Mouse (Mus musculus) ES-Bruce4 (cell line): Measurements from ENCODE around the gene Hdac5. TPM values are rescaled to one million over a fixed set of nuclear protein-coding genes. Genes with fewer than 3 reads are reported as not detected.

Source experiments
- H3K27ac ChIP-seq: 2 replicates; pipeline ENCODE4 v1.5.1; 2012; ENCODE audit warnings: low read length, inconsistent platforms; ENCODE audit not compliant: insufficient read depth
- H3K27me3 ChIP-seq: 2 replicates; pipeline ENCODE4 v1.6.1; 2012; ENCODE audit warnings: mild to moderate bottlenecking, low read length, inconsistent platforms; ENCODE audit not compliant: control insufficient read depth, poor library complexity, insufficient read depth, severe bottlenecking
- H3K36me3 ChIP-seq: 2 replicates; pipeline ENCODE4 v1.6.1; 2012; ENCODE audit warnings: inconsistent platforms, mild to moderate bottlenecking, low read length, moderate library complexity; ENCODE audit not compliant: control insufficient read depth, poor library complexity, insufficient read depth, severe bottlenecking
- H3K4me1 ChIP-seq: one replicate; pipeline ENCODE4 v1.8.1; 2011; ENCODE audit warnings: low read length; ENCODE audit not compliant: control insufficient read depth, insufficient read depth
- H3K4me3 ChIP-seq: 2 replicates; pipeline ENCODE4 v1.5.1; 2011; ENCODE audit warnings: low read depth, mild to moderate bottlenecking, low read length
- H3K9ac ChIP-seq: 2 replicates; pipeline ENCODE4 v1.6.1; 2012; ENCODE audit warnings: low read depth, mild to moderate bottlenecking, inconsistent platforms; ENCODE audit not compliant: poor library complexity, severe bottlenecking
- H3K9me3 ChIP-seq: replicated peaks from 2 replicates; pipeline ENCODE4 v1.6.1; 2012; ENCODE audit warnings: mild to moderate bottlenecking, low read length, inconsistent platforms; ENCODE audit not compliant: control insufficient read depth, poor library complexity, insufficient read depth, severe bottlenecking
- CTCF ChIP-seq: IDR thresholded peaks from one replicate; pipeline ENCODE4 v1.8.1; 2011; ENCODE audit warnings: low read depth, low read length
- EP300 ChIP-seq: IDR thresholded peaks from 2 replicates; pipeline ENCODE4 v1.6.1; 2011; ENCODE audit warnings: low read depth, low read length; ENCODE audit not compliant: insufficient read depth
- POLR2A ChIP-seq: IDR thresholded peaks from one replicate; pipeline ENCODE4 v1.8.1; 2011; ENCODE audit warnings: low read length; ENCODE audit not compliant: insufficient read depth
- polyA plus RNA-seq: library from polyadenylated mRNA; stranded (reverse); fragments of >200 nt; gene quantifications from 2 replicates; pipeline ENCODE4 v1.2.4, GENCODE M21; 2011; ENCODE audit warnings: low read depth; ENCODE audit not compliant: missing spikeins, insufficient read depth, insufficient read length

Gene Hdac5
- polyA plus RNA-seq, 1 experiment, result 41.2 TPM

DNA sequence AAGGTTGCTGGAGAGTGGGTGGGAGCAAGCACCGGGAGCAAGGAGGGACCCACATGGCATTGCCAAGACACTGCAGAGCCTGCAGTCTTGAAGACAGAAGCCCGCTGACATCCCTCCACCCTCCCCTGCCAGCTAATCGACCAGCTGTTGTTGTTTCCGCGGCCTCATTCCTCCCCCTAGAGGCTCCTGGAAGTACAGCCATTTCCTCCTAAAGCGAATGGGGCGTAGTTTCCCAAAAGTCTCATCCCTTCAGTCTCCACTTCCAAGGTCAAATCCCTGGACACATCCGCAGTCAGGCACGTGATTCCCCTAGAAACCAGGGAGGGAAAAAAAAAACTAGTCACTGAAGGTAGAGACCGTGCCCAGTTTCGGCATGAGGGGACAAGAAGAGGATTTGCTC, 37.5 kb upstream of the Hdac5 start:
- H3K4me3 ChIP-seq, result no peak overlapping the region
- no peaks in the 10 kb centered on the region for H3K27me3 ChIP-seq
- H3K27ac ChIP-seq, result peak overlapping the region; percentile 33
- no peak overlapping the region for H3K9ac ChIP-seq
- peaks cover 11% of the 10 kb centered on the region for H3K36me3 ChIP-seq
- TF ChIP-seq POLR2A (no peak), EP300 (0 out of 2 replicates have a peak, but pooled peaks have one; percentile 39), CTCF (peak; percentile 59)
- H3K9me3 ChIP-seq, result no peaks in the 10 kb centered on the region
- H3K4me1 ChIP-seq, result peaks cover 10% of the 10 kb centered on the region

DNA sequence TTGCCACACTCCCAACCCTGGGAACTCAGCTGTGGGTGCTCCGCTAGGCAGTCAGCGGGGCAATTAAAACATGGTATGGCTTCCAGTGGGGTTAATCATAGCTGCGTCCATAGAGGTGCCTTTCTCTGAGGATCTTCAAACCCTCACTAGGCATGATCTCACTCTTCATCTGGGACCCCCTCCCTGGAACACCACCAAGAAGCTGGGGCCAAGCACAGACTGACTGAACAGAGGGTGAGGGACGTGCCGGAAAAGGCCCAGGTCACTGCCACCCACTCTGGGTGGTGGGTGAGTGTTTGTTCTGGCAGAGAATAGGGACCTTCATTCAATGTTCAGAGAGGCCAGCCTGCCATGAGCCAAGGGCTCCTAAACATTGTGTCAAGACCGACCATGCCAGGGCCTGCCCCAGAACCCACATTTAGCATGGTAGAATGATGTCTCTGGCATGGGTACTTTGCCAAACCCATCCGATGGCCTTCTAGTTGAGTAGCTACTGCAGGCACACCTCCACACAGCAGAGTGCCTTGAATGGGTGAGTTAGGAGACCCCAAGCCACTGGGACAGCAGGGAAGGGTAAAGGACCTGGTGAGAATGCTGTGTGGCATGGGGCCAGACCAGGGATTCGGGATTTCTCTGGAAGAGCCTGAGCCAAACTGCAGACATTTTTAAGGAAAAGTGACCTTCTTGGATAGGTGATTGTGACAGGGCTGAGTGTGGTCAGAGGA, 36.8 kb upstream of the Hdac5 start:
- Histone ChIP-seq H3K36me3 (peaks cover 17% of the 10 kb centered on the region), H3K27me3 (no peaks in the 10 kb centered on the region), H3K4me1 (peaks cover 10% of the 10 kb centered on the region), H3K9me3 (no peaks in the 10 kb centered on the region), H3K27ac (peak overlapping the region; percentile 21), H3K4me3 (no peak overlapping the region), H3K9ac (no peak overlapping the region)
- no peak for TF ChIP-seq CTCF
- no peak for TF ChIP-seq EP300
- TF ChIP-seq POLR2A, result no peak

- H3K9ac ChIP-seq, result no peak overlapping the region
- H3K27me3 ChIP-seq, result no peaks in the 10 kb centered on the region
- TF ChIP-seq POLR2A, result no peak
- no peak for TF ChIP-seq EP300
- no peak for TF ChIP-seq CTCF
These were observed 35.9 kb upstream of the Hdac5 start for GRCm38 (mm10) chr11:102265816-102266215.

DNA sequence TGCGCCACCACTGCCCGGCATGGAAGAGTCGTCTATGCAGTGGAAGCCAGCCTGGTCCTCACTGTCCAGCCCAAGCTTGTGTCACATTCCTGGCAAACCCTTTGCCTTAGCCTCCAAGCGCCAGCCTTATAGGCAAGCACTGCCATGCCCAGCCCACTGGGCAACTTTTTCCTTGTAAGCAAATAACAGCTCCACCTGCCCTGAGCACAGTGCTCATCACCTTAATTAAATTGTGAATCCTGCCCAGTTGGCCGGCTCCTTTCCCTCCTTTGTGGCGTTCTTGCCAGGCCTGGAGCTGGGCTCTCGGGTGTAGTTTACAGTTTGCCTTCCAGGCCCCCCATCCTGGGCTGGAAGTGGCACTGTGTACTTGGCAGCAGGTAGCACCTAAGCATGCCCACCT, 33.2 kb upstream of the Hdac5 start:
- Histone ChIP-seq H3K27me3 (no peaks in the 10 kb centered on the region), H3K4me1 (peaks cover 10% of the 10 kb centered on the region), H3K9me3 (no peaks in the 10 kb centered on the region), H3K4me3 (no peak overlapping the region), H3K9ac (no peak overlapping the region), H3K27ac (no peak overlapping the region), H3K36me3 (peaks cover 41% of the 10 kb centered on the region)
- no peak for TF ChIP-seq EP300
- TF ChIP-seq CTCF, result no peak
- no peak for TF ChIP-seq POLR2A

More at GRCm38 (mm10) chr11:102265816-102266215, 35.9 kb upstream of the Hdac5 start:
- Histone ChIP-seq H3K4me1 (peaks cover 10% of the 10 kb centered on the region), H3K9me3 (no peaks in the 10 kb centered on the region), H3K4me3 (no peak overlapping the region), H3K36me3 (peaks cover 22% of the 10 kb centered on the region), H3K27ac (0 out of 2 replicates have a peak overlapping the region, but pooled peaks have one; percentile 1)

DNA sequence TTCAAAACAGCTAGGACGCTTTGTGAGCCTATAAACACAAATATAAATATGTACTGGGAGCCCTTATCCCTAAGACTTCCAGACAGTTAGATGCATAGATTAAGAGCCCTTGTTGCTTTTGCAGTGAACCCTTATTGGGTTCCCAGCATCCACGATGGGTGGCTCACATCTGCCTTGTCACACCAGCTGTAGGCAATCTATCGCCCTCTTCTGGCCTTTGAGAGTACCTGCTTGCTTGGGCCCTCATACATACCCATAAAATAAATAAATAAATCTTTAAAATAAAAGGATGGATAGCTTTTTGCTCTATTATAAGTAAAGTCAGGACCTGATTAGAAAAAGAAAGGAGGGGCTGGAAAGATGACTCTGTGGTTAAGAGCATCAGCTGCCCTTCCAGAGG, 28.6 kb upstream of the Hdac5 start:
- no peak for TF ChIP-seq EP300
- peak; percentile 62 for TF ChIP-seq CTCF
- no peak for TF ChIP-seq POLR2A
- peaks cover 76% of the 10 kb centered on the region for H3K36me3 ChIP-seq
- H3K9me3 ChIP-seq, result no peaks in the 10 kb centered on the region
- no peak overlapping the region for H3K27ac ChIP-seq
- no peak overlapping the region for H3K9ac ChIP-seq
- peaks cover 7% of the 10 kb centered on the region for H3K4me1 ChIP-seq
- no peak overlapping the region for H3K4me3 ChIP-seq
- no peaks in the 10 kb centered on the region for H3K27me3 ChIP-seq

DNA sequence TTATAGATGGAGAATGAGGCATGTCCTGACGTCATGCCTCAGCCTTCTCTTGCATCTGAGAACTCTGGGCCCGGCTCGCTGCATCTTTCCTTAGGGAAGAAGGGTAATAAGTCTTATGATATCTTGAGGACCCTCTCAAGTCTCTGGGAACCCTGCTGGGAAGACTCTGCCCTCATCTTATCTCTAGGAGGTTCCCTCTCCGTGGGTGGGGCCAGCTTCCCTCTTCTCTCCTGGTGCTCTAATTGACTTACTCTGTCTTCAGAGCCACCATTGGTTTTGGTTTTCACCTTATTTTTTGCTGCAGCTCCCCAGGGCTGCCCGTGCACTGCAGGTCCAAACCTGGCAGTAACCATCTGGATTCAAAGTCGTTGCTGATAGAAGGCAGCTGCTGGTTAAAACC, 28.1 kb upstream of the Hdac5 start:
- Histone ChIP-seq H3K27me3 (no peaks in the 10 kb centered on the region), H3K27ac (0 out of 2 replicates have a peak overlapping the region, but pooled peaks have one; percentile 46), H3K36me3 (peaks cover 76% of the 10 kb centered on the region), H3K9me3 (no peaks in the 10 kb centered on the region), H3K4me3 (no peak overlapping the region), H3K9ac (0 out of 2 replicates have a peak overlapping the region, but pooled peaks have one; percentile 16), H3K4me1 (peaks cover 7% of the 10 kb centered on the region)
- TF ChIP-seq CTCF (no peak), POLR2A (no peak), EP300 (no peak)
